ENCODE assay signal across 8 mouse cellular contexts in genomic region chr1:82294102-82294501, GRCm38 (mm10). TPM values are rescaled to one million over a fixed set of nuclear protein-coding genes. Genes with fewer than 3 reads are reported as not detected.
A peak's percentile ranks its signal among the peaks of the same experiment; 100 is the strongest.
DNase-seq lines count a peak whose midpoint lies in the region; ATAC-seq and TF ChIP-seq lines count a peak whose summit lies in the region.

No protein-coding gene starts in this region.

- TF ChIP-seq CTCF in hindbrain, postnatal 0 days (IDR thresholded peaks at IDR 0.05; ENCODE audit: low read depth) = peak; percentile 76
- no peak for TF ChIP-seq CTCF in thymus, adult 2 months (IDR thresholded peaks at IDR 0.05; ENCODE audit: borderline replicate concordance, control insufficient read depth, extremely low read depth, insufficient read depth, low read length, poor library complexity)

- no peak overlapping the region for H3K27ac ChIP-seq in hindbrain, postnatal 0 days
- no peak overlapping the region for H3K27ac ChIP-seq in hindbrain, embryonic 12.5 days
- no peak overlapping the region for H3K27ac ChIP-seq in thymus, adult 2 months (ENCODE audit: control insufficient read depth, insufficient read depth, low read length)

- no peaks in the 10 kb centered on the region for H3K27me3 ChIP-seq in hindbrain, postnatal 0 days (ENCODE audit: insufficient read depth, low read length)
- H3K27me3 ChIP-seq in hindbrain, embryonic 12.5 days = no peaks in the 10 kb centered on the region
- H3K27me3 ChIP-seq in thymus, adult 2 months (ENCODE audit: control insufficient read depth, insufficient read depth, low read length) = peaks cover 24% of the 10 kb centered on the region

- peak; percentile 86 for DNase-seq in hindbrain, postnatal 0 days (ENCODE audit: low spot score)
- peak; percentile 26 for DNase-seq in thymus, adult 2 months
- no peak for DNase-seq in thymus, postnatal 14 days
- DNase-seq in cerebellum, postnatal 14 days = peak; percentile 68 to 77
- DNase-seq in ovary, postnatal 14 days (ENCODE audit: low spot score) = no peak
- DNase-seq in kidney, adult 8-10 months = no peak

- 6% methylated on average over 6 of the region's 6 CpGs for WGBS in hindbrain, postnatal 0 days
- WGBS in hindbrain, embryonic 12.5 days = 9% methylated on average over 6 of the region's 6 CpGs
- 10% methylated on average over 6 of the region's 6 CpGs for WGBS in thymus, adult 2 months

- H3K9me3 ChIP-seq in hindbrain, postnatal 0 days (ENCODE audit: low read length) = no peaks in the 10 kb centered on the region
- H3K9me3 ChIP-seq in hindbrain, embryonic 12.5 days (replicated peaks) = no peaks in the 10 kb centered on the region

- no peaks in the 10 kb centered on the region for H3K36me3 ChIP-seq in hindbrain, postnatal 0 days (ENCODE audit: insufficient read depth, low read length)
- H3K36me3 ChIP-seq in hindbrain, embryonic 12.5 days = no peaks in the 10 kb centered on the region
- H3K36me3 ChIP-seq in thymus, adult 2 months (ENCODE audit: control insufficient read depth, insufficient read depth, low read length) = no peaks in the 10 kb centered on the region

- no peak for ATAC-seq in hindbrain, postnatal 0 days
- ATAC-seq in hindbrain, embryonic 12.5 days (ENCODE audit: low FRiP score) = no peak
- ATAC-seq in megakaryocyte progenitor cell, adult 5-6 weeks (replicated peaks; ENCODE audit: poor library complexity) = peak; percentile 48

- no peak overlapping the region for H3K4me2 ChIP-seq in hindbrain, postnatal 0 days (ENCODE audit: low read depth, low read length)
- no peak overlapping the region for H3K4me2 ChIP-seq in hindbrain, embryonic 12.5 days (replicated peaks)

- H3K9ac ChIP-seq in hindbrain, postnatal 0 days (replicated peaks; ENCODE audit: low read length) = no peak overlapping the region
- no peak overlapping the region for H3K9ac ChIP-seq in hindbrain, embryonic 12.5 days

- H3K4me1 ChIP-seq in hindbrain, postnatal 0 days (ENCODE audit: insufficient read depth, low read length) = peaks cover 6% of the 10 kb centered on the region
- peaks cover 19% of the 10 kb centered on the region for H3K4me1 ChIP-seq in hindbrain, embryonic 12.5 days
- peaks cover 16% of the 10 kb centered on the region for H3K4me1 ChIP-seq in thymus, adult 2 months (replicated peaks; ENCODE audit: control insufficient read depth, insufficient read depth, low read length)

- no peak for TF ChIP-seq POLR2A in thymus, adult 2 months (IDR thresholded peaks at IDR 0.05; ENCODE audit: control insufficient read depth, extremely low read depth, insufficient read depth, low read length, poor library complexity)

- no peak overlapping the region for H3K4me3 ChIP-seq in hindbrain, postnatal 0 days (ENCODE audit: low read length)
- no peak overlapping the region for H3K4me3 ChIP-seq in hindbrain, embryonic 12.5 days
- no peak overlapping the region for H3K4me3 ChIP-seq in thymus, adult 2 months (ENCODE audit: control insufficient read depth, insufficient read depth, low read length)

RNA-seq across cellular contexts. Expression of gene Irs1, which starts 2.9 kb away (rescaled TPM):
- total RNA-seq in hindbrain, postnatal 0 days (2014; rRNA removed) = 66.7 and 67.2 TPM in 2 replicates
- polyA plus RNA-seq in hindbrain, postnatal 0 days (2015; fragmentation: Nextera tagmentation; extraction: Ambion mirVana) = 5.9 and 6.3 TPM in 2 replicates
- polyA plus RNA-seq in hindbrain, embryonic 12.5 days (2016; fragmentation: Nextera tagmentation; extraction: Ambion mirVana) = 17.8 and 18.2 TPM in 2 replicates
- polyA plus RNA-seq in thymus, adult 2 months (2012; rRNA removed) = 1.8 and 2.2 TPM in 2 replicates
- not detected in 2 replicates for total RNA-seq in megakaryocyte progenitor cell, adult 5-6 weeks (2015)
- not detected in 2 replicates for total RNA-seq in megakaryocyte progenitor cell, adult 5-6 weeks (2017)

RNA-seq across cellular contexts. Expression of gene Rhbdd1, which starts 22.1 kb away (rescaled TPM):
- total RNA-seq in hindbrain, postnatal 0 days (2014; rRNA removed) = 3.8 and 5.1 TPM in 2 replicates
- polyA plus RNA-seq in hindbrain, postnatal 0 days (2015; fragmentation: Nextera tagmentation; extraction: Ambion mirVana) = 2.7 and 3.2 TPM in 2 replicates
- polyA plus RNA-seq in hindbrain, embryonic 12.5 days (2016; fragmentation: Nextera tagmentation; extraction: Ambion mirVana) = 7.2 and 7.9 TPM in 2 replicates
- 9.8 and 10.7 TPM in 2 replicates for polyA plus RNA-seq in thymus, adult 2 months (2012; rRNA removed)
- total RNA-seq in megakaryocyte progenitor cell, adult 5-6 weeks (2015) = 11.6 and 12.1 TPM in 2 replicates
- total RNA-seq in megakaryocyte progenitor cell, adult 5-6 weeks (2017) = 14.1 and 16.0 TPM in 2 replicates

Comparison
In these comparisons a context has a peak if more than half of its experiments do, and no peak if none do; other contexts are left out.
1. DNase-seq: peak in hindbrain, postnatal 0 days (single experiment), thymus, adult 2 months (single experiment) and cerebellum, postnatal 14 days (2 of 2); none in thymus, postnatal 14 days (single experiment), ovary, postnatal 14 days (single experiment) and kidney, adult 8-10 months (0 of 2).